Mouse (Mus musculus) liver, embryonic 14.5 days (tissue): ENCODE measurements at regions not wholly inside any gene's neighbourhood (a gene's known extent, or its start where the extent isn't known, plus 50 kb on each side); places are given as distances from the start of the nearest gene placed in this dataset.

Experiments
- CTCF ChIP-seq: IDR thresholded peaks from 2 replicates; pipeline ENCODE4 v1.5.1; 2016; ENCODE audit warnings: antibody characterized with exemption, low read depth, control low read depth
- EP300 ChIP-seq: IDR thresholded peaks from 2 replicates; pipeline ENCODE4 v1.6.1; 2016; ENCODE audit warnings: antibody characterized with exemption, low read depth

DNA sequence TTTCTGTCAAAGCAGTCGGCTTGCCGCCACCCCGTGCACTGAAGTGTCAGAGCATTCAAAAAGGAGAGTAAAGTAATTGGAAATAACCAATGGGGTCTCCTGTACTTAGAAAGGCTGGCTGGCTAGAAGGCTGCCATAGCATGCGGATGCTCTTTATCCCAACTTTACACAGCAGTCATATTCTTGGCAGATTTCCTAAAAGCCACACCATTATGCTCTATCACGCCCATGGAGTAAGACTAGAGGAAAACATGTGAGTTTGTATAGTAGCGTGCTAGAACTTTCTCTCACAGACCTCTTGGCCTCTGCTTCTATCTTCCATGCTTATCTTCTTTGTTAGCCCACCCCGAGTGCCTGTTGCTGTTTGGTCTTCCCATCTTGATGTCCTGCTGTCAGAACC is 249.8 kb upstream of the Smarca2 start:
- TF ChIP-seq CTCF (no peak), EP300 (no peak)
